Mouse (Mus musculus) forebrain, embryonic 10.5 days (tissue): ENCODE data around the gene Myo1d. TPM values are rescaled to one million over a fixed set of nuclear protein-coding genes. Genes with fewer than 3 reads are reported as not detected.
"Not testable (repeated sequence)": the region's sequence is repeated elsewhere in the genome, so short reads cannot be mapped to it uniquely, and the experiment has no call there.

ENCODE experiments used
- DNase-seq: peaks from one replicate; pipeline ENCODE4 v3.0.0-alpha.2; 2017; ENCODE audit warnings: low spot score; ENCODE audit errors: extremely low spot score
- H3K27ac ChIP-seq: fragments of 300-500 bp; sonication (generic); 2 replicates; pipeline ENCODE4 v1.5.1; 2016; ENCODE audit warnings: mild to moderate bottlenecking
- H3K27me3 ChIP-seq: fragments of 300-500 bp; sonication (generic); 2 replicates; pipeline ENCODE4 v1.6.1; 2016; ENCODE audit warnings: mild to moderate bottlenecking; ENCODE audit not compliant: poor library complexity, severe bottlenecking
- H3K36me3 ChIP-seq: fragments of 300-500 bp; sonication (generic); replicated peaks from 2 replicates; pipeline ENCODE4 v1.6.1; 2016; ENCODE audit warnings: mild to moderate bottlenecking, moderate library complexity
- H3K4me1 ChIP-seq: fragments of 300-500 bp; sonication (generic); 2 replicates; pipeline ENCODE4 v1.6.1; 2016
- H3K4me3 ChIP-seq: fragments of 300-500 bp; sonication (generic); 2 replicates; pipeline ENCODE4 v1.5.1; 2016; ENCODE audit warnings: mild to moderate bottlenecking, moderate library complexity
- H3K9me3 ChIP-seq: fragments of 300-500 bp; sonication (generic); 2 replicates; pipeline ENCODE4 v1.6.1; 2016; ENCODE audit warnings: mild to moderate bottlenecking, moderate library complexity
- whole genome bisulfite sequencing: fragments of 180-500 bp; shearing (Covaris S2); methylation state at CpG from one replicate; pipeline ENCODE4 v1.1.7; 2016; 5-methylcytosine and 5-hydroxymethylcytosine counted together
- polyA plus RNA-seq: library from polyadenylated mRNA; unstranded; fragments of >200 nt; fragmentation: Nextera tagmentation; extraction: Ambion mirVana; gene quantifications from 2 replicates; pipeline ENCODE4 v1.2.1, GENCODE M21; 2016

Myo1d gene
- polyA plus RNA-seq, 1 experiment from 2014 or later = 2.0 TPM

- Histone ChIP-seq H3K27me3 (peaks cover 59% of the 10 kb centered on the region), H3K4me3 (no peak overlapping the region; the same call in 1 of the 2 replicates), H3K9me3 (no peaks in the 10 kb centered on the region), H3K27ac (no peak overlapping the region), H3K4me1 (peaks cover 46% of the 10 kb centered on the region), H3K36me3 (peaks cover 50% of the 10 kb centered on the region)
- DNase-seq = no peak
- WGBS = 83% methylated on average over 9 of the region's 9 CpGs
These were observed 304.3 kb downstream of the Myo1d start for GRCm38 (mm10) chr11:80475544-80475943.

DNA sequence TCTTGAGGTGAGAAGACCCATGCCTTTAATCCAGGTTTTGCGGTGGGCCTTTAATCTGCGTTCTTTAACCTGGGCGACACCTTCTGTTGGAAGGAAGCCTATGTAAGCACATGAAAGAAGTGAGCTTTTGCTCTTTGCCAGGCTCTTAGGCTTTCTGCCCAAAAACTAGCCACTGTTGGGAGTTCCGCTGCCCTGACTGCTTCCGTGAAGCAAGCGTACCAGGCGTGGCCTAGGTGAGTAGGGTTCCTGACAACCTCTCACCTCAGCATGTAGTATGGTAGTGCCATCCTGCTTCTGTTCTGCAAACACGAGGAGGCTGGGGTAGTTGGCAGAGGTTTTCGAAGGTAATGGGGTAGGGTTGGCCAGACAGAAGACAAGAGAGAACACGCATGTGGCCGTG lies 305.0 kb downstream of the Myo1d start:
- H3K36me3 ChIP-seq = peaks cover 54% of the 10 kb centered on the region
- H3K4me1 ChIP-seq = peaks cover 43% of the 10 kb centered on the region
- peaks cover 55% of the 10 kb centered on the region for H3K27me3 ChIP-seq
- no peak for DNase-seq
- no peak overlapping the region for H3K27ac ChIP-seq
- H3K4me3 ChIP-seq = no peak overlapping the region
- H3K9me3 ChIP-seq = no peaks in the 10 kb centered on the region
- WGBS = 94% methylated on average over 11 of the region's 11 CpGs

DNA sequence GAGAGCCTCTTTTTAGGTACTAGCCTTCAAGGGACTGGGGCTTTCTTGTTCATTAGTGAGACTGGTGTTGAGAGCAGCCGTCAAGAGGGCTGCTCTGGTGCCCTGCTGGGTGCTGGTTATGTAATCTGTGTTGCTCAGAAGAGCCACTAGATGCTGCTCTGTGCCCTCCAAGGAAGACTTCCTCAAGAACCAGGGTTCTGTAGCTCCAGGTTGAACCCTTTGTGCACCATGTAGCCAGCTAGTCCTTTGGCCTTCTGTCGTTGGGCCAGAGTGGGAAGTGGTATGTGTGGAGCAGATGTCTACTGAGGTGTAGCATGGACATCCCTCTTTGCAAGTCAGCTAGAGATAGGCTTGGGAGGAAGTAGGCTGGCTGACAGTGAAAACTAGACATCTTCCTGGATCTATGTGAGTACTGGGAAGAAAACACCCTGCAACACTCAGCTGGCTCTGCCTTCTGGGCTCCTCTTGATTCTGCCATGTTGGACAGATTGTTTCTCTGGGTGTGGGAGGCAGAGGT lies 305.6 kb downstream of the Myo1d start:
- peaks cover 49% of the 10 kb centered on the region for H3K27me3 ChIP-seq
- 71% methylated on average over 2 of the region's 2 CpGs for WGBS
- no peak for DNase-seq

GRCm38 (mm10) chr11:80471836-80472605 lies 307.8 kb downstream of the Myo1d start:
- no peak for DNase-seq
- no peaks in the 10 kb centered on the region for H3K9me3 ChIP-seq
- peaks cover 76% of the 10 kb centered on the region for H3K36me3 ChIP-seq
- no peak overlapping the region for H3K27ac ChIP-seq
- H3K4me3 ChIP-seq = no peak overlapping the region
- H3K27me3 ChIP-seq = peaks cover 31% of the 10 kb centered on the region
- WGBS = 90% methylated on average over 16 of the region's 16 CpGs
- H3K4me1 ChIP-seq = peaks cover 15% of the 10 kb centered on the region

More for the DNA sequence above, 305.6 kb downstream of the Myo1d start:
- Histone ChIP-seq H3K4me1 (peaks cover 37% of the 10 kb centered on the region), H3K4me3 (no peak overlapping the region), H3K27ac (no peak overlapping the region), H3K9me3 (no peaks in the 10 kb centered on the region), H3K36me3 (peaks cover 60% of the 10 kb centered on the region)

GRCm38 (mm10) chr11:80463605-80464130 lies 316.2 kb downstream of the Myo1d start:
- H3K27me3 ChIP-seq, H3K9me3 ChIP-seq, H3K4me1 ChIP-seq, H3K27ac ChIP-seq, H3K4me3 ChIP-seq, DNase-seq: not testable (repeated sequence)
- 86% methylated on average over 4 of the region's 4 CpGs for WGBS
- peaks cover 94% of the 10 kb centered on the region for H3K36me3 ChIP-seq

DNA sequence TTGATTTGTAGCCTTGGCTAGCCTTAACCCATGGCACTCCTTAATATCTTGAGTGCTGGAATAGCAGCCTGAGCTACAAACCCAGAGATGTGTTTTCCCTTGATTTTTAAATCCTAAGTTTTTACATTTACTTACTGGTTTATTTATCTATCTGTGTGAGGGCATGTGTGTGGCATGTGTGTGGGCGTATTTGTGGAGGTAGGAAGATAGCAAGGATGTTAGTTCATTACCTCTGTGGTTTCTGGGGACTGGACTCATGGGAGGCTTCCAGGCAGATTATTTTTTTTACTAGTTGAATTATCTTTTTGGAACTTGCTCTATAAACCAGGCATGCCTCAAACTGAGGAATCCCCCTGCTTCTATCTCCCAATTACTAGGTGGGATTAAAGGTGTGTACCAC lies 326.6 kb downstream of the Myo1d start:
- Histone ChIP-seq H3K36me3 (peaks cover 98% of the 10 kb centered on the region), H3K27me3 (no peaks in the 10 kb centered on the region), H3K27ac (no peak overlapping the region), H3K4me1 (no peaks in the 10 kb centered on the region), H3K4me3 (no peak overlapping the region), H3K9me3 (no peaks in the 10 kb centered on the region)
- 91% methylated on average over 1 of the region's 1 CpGs for WGBS
- DNase-seq = no peak

DNA sequence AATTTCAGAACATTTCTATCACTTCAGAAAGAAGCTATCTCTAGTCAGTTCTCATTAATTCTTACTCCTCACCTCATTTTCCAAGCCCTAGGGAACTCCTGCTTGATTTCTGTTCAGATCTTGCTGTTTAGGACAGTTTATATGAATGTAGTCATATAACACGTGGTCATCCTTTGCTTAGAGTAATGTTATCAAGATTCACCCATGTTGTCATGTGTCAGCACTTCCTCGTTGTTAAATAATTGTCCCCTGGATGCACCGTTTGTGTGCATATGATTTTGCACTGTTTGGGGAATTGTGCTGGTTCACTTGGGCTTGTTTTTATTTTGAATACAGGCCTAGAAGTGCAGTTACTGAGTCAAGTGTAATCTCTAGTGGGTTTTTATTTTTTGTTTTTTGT lies 327.6 kb downstream of the Myo1d start:
- Histone ChIP-seq H3K9me3 (no peaks in the 10 kb centered on the region), H3K27ac (no peak overlapping the region), H3K36me3 (peaks cover 98% of the 10 kb centered on the region), H3K4me3 (no peak overlapping the region), H3K4me1 (no peaks in the 10 kb centered on the region), H3K27me3 (no peaks in the 10 kb centered on the region)
- DNase-seq = no peak
- 92% methylated on average over 3 of the region's 3 CpGs for WGBS

DNA sequence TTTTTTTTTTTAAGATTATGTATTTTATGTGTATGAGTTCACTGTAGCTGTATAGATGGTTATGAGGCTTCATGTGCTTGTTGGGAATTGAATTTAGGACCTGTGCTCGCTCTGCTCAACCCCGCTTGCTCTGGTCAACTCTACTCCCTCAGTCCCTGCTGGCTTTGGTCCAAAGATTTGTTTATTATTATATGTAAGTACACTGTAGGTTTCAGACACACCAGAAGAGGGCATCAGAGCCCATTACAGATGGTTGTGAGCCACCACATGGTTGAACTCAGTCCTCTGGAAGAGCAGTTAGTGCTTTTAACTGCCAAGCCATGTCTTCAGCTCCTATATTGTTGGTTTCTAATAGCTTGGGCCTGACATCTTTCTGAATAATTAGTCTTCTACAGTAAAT lies 330.0 kb downstream of the Myo1d start:
- DNase-seq = no peak
- Histone ChIP-seq H3K4me3 (no peak overlapping the region), H3K27ac (no peak overlapping the region), H3K27me3 (no peaks in the 10 kb centered on the region), H3K9me3 (no peaks in the 10 kb centered on the region), H3K4me1 (no peaks in the 10 kb centered on the region), H3K36me3 (peaks cover 98% of the 10 kb centered on the region)
- 95% methylated on average over 2 of the region's 2 CpGs for WGBS

- Histone ChIP-seq H3K36me3 (peaks cover 100% of the 10 kb centered on the region), H3K4me1 (no peaks in the 10 kb centered on the region), H3K4me3 (no peak overlapping the region), H3K27ac (no peak overlapping the region), H3K9me3 (no peaks in the 10 kb centered on the region), H3K27me3 (no peaks in the 10 kb centered on the region)
- 94% methylated on average over 3 of the region's 3 CpGs for WGBS
- DNase-seq = no peak
These were observed 332.9 kb downstream of the Myo1d start for GRCm38 (mm10) chr11:80446916-80447315.

Other genes with a start within 250 kb of the Myo1d start
- gene Tmem98, start 30.1 kb upstream of the Myo1d start, polyA plus RNA-seq = 92.0 and 95.6 TPM in 2 replicates
- gene Spaca3, start 78.3 kb upstream of the Myo1d start, polyA plus RNA-seq = not detected in 2 replicates